Mouse (Mus musculus): ENCODE results near the gene D630039A03Rik.

Gene D630039A03Rik

DNA sequence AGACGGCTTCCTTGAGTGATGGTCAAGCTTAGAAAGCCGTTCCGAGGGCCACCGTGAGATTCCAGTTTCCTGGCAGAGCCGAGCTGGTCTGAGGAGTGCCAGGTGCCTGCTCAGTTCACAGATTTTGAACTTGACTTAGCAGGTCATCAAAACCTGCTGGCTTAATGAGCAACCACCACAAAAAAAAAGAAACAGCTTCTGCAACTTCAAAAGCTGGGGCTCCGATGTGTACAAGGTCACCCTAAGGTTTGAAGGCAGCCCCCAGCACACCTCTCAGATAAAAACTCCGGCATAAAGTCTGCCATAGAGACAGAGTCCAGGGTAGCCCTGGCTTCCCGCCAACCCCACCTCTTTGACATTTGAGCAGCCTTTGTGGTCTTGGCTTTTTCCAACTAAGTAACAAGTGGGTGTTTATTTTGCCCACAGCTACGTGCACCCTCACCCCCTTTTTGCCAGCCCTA is at the start of gene D630039A03Rik:
Gene D630039A03Rik, minus strand, starts transcription at position 97 of the 461 bp plus-strand sequence.
- DNase-seq, result peak; percentile 81 to 82

DNA sequence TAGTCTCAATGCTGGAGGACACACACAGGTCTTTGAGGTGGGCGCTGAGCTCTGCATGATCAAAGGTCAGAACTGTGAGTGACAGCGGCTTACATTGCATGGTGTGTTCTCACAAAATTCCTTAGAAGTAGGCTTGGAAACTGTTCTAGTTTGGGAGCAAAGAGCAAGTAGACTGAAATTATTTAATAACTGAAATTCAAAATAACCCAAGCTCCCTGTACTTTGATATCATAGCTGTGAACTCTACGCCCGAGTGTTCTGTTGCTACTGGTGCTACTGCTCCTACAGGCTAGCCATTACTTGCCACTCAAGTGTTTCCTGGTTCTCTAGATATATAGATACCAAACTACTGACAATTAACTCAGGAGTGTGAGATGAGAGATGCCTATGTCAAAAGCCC is 49.4 kb upstream of the D630039A03Rik start:
- DNase-seq, result peak; percentile 41 to 49

GRCm38 (mm10) chr4:57964143-57964542 is 48.0 kb upstream of the D630039A03Rik start:
- no peak for DNase-seq

DNA sequence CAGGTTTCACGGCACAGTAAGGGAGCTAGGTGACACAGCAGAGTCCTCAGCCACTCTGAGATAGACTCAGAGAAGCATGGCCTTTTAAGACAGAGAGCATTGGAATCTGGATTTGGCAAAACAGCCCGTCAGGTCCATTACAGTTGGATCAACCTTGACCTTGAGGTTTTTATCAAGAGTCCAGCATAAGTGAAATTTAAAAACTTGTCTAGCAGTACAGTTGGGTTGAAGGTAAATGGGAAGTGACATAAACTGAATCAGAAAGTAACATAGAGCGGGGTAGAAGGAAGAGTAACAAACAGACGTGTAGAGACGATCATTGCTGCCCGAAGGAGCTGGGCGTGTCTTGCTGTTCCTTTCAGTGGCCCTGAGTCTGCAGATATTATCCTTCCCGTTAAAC is 43.0 kb upstream of the D630039A03Rik start:
- no peak for DNase-seq

GRCm38 (mm10) chr4:57958098-57958497 is 42.0 kb upstream of the D630039A03Rik start:
- DNase-seq, result no peak

DNA sequence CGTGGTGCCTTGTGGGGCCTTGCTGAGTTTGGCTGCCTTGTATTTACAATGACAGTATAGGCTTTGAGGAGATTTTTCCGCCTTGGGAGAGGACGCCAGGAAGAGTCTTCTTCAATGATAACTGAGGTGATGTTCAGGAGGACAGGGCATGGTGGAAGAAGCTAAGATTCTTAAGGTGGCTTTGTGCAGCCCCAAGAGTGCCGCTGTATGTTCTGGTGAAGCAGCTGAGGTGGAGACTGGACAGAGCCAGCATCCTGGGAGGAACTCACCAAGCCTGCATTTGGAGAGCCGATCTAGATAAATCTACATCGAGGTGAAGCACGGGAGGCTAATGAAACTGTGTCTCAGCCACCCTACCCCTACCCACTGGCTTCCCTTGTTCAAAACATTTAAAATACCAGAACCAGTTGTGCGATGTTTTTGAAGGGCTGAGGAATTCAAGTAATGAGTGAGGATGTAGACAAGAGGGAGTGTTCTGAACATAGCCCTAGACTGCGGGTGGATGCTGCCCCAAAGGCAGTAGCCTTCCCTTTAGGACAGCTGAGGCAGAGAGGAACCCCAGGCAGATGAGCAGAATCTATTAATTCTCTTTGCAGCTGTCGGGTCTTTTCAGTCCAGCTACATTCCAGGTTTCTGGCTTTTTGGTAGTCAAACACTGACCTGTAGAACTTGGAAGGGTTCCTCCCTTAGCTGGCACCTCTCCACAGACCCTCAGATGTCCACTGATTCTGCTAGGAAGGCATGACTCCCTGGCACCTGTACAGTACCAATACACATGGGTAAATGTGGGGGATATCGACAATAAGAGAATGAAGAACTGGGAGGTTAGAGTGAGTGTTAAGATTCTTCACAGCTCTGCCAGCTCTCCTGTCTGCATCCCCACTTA is 41.3 kb upstream of the D630039A03Rik start:
- no peak for DNase-seq

DNA sequence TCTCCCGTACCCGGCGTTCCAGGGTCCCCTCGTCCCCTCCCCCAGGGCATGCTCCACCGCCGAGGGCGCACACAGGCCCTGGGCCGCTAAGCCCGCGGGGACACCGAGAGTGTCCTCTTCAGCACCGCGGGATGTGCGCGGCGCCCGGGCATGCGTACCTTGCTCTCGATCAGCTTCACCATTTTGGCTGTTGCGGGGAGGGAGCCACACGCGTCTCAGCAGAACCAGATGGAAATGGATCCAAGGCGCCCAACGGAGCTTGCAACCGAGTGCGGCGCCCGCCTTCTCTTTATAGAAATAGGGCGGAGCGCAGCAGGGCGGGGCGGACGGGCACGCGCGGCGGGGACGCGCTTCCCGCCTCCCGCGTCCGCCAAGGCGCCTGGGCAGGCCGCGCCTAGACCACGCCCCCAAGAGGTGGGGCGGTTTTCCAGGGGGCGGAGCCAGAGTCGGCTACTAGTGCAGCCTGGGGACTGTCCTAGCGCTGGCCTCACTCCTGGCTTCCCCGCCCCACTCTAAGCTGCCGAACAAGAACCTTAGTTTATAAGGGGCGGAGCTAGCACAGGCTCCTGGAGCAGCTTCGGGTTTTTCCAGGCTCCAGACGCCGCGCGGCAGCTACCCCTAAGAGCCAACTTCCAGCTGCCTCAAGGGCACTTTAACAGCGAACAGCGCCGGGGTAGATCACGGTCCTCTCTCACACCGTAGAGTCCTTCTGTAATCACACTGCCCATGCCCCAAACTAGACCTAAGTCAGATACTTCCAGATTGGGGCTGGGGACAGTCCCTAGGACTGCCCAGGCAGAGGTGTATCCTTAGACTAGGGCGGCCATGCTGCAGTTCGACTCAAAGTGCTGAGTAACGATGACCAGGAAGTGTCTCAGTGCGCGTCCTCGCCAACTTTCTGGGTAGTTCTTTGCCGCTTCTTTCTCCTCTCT is 40.2 kb upstream of the D630039A03Rik start, which contains the start of gene Txn1:
Gene Txn1, minus strand, starts transcription at position 383 of the 932 bp plus-strand sequence.
- peak; percentile 98 to 99 for DNase-seq

DNA sequence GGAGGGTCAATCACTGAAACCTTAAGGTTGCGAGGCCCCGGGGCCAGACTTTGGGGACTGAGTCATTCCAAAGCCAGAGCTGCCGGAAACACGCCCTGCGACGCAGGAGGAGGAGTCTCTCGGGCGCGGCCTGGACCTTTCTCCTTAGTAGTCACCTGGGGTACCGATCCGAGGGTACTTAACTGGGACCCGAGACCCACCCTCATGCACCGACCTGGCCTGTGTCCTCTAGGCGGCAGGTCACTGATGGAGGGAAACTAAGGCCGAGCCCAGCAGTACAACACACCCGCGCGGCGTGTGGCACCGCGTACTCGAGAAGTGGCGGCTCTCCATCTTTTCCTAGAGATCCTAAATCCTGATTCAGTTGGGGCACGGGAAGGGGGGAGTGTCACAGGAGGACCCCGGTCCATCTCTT is 39.5 kb upstream of the D630039A03Rik start:
- DNase-seq, result peak; percentile 81 to 86

DNA sequence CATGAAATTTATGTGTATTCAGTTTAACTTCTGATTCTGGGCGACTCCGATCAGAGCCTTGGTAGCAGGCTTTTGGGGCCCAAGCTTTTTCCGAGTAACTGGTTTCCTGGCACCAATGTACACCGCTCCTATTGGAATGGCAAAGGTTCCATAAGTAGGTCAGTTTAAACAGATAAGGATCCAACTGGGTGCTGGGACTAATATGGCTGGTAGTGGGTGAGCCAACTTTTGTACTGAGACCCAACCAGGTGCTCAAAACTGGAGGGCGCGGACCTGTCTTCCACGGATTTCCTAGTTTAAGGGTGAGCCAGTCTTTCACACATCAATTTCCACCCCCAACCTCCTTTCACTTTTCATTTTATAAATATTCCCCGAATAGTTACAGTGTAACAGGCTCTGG is 38.9 kb upstream of the D630039A03Rik start:
- no peak for DNase-seq

DNA sequence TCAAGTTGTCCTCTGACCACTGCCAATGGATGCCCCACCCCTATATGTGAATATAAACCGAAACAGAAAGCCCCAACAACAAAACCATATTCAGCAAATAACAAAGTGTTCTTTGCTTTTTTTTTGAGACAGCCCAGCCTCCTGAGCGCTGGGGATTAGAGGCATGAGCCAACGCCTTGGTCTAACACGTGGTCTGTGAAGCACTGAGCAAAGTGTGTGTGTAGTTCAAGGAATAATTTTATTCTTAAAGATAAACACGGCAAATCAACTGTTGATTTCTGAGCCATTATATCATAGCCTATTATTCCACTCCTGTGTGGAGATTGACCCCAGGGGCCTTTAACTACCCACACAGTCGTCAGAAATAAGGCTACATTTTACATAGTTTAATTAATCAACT is 38.5 kb upstream of the D630039A03Rik start:
- peak in 1 of 2 experiments; percentile 31 for DNase-seq

DNA sequence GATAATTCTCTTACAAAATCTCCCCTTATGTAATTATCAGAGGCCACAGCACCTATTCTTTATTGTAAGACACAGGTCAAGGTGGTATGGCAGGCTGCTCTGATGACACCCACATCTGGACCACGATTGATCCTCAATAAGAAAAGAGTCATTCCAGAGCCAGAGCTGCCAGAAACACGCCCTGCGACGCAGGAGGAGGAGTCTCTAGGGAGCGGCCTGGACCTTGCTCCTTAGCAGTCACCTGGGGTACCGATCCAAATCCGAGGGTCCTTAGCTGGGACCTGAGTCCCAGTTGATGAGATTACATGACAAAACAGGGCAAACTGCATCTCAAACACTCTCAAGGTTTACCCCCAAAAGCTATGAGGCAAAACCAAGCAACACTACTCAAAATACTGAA is 37.7 kb upstream of the D630039A03Rik start:
- peak; percentile 56 to 72 for DNase-seq

DNA sequence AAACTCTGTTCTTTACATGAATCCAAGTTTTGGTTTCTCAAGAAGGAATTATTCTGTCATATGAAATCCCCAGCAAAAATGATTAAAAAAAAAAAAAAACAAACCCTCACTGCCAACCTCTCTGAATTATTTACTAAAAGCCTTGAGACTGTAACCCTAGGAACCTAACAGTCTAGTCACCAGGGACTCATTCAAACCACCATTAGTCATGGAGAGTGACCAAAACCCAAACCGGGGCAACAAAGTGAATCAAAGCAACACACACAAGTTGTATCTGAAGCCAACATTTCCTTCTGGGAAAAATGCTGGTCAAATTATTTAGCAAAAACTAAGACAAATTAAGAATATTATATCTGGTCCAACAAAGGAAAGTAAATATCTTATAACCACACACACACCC is 36.8 kb upstream of the D630039A03Rik start:
- DNase-seq, result peak in 1 of 2 experiments; percentile 25

GRCm38 (mm10) chr4:57952416-57952815 is 36.3 kb upstream of the D630039A03Rik start:
- peak; percentile 63 to 74 for DNase-seq

DNA sequence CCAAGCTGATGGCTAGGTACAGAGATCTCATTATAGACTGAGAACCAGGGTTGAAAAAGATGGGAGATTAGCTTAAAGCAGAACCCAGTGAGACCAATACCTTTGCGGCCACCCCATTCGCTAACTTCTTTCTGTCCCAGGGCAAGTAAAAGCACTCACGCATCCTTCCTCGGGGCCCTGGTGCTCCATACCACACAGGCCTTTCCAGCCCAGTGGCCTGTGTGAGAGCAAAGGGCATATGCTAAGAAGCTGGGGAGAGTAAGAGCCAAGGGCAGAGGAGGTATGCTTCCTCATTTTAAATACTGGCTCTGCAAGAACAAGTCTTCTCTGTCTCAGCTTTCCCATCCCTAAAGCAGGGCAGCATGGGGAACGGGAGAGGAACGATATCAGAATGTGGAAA is 33.8 kb upstream of the D630039A03Rik start:
- DNase-seq, result peak; percentile 65 to 73

DNA sequence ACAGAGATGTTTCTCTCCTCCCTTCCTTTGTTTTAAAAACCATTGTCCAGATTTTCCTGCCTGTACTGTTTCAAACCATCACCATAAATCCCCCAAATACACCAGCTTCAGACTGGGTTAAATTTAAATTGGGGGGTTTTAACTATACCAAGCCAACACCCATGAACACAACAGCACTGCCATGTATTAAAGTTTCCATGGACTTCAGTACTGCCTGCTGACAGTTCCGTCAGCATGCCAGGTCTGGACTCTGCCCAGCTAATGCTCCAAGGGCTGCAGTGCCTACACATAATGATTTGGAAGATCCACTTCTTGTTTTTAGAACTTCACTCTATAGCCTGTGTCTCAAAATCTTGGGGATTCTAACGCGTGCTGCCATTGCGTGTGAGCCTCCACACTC is 31.4 kb upstream of the D630039A03Rik start:
- DNase-seq, result peak; percentile 42 to 57

- no peak for DNase-seq
Measured at GRCm38 (mm10) chr4:57947036-57947435, 30.9 kb upstream of the D630039A03Rik start.

DNA sequence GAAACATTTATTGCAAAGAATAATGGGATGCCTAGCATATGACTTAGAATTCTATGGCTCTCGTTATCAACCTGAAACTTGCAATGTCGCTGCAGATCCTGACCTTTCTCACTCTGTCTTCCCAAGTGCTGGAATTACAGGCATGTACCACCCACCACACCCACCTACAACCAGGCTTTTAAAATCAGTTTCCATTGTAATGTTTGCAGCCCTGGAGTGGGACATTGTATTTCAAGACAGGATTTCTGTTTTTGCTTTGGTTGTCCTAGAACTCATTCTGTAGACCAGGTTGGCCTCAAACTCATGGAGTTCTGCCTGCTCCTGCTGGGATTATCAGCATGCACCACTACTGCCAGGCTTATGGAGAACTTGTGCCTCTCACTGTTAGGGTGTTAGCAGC is 26.8 kb upstream of the D630039A03Rik start:
- no peak for DNase-seq

DNA sequence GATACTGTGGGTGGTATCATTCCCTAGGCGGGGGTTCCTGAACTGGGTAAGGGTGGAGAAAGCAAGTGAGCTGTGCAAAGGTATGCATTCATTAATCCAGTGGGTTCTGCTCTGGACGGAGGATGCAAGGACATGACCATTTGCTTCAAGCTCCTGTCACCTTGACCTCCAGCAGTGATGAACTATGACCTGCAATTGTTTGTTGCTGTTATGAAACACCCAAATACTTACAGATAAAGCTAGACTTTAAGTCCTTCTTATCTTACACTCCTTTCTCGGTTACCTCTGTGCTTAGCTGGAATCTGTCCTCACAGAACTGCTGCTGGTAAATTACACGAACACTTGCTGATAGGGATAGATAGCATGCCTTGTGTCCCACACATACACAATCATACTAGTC is 24.5 kb upstream of the D630039A03Rik start:
- no peak for DNase-seq

- DNase-seq, result no peak
Measured at GRCm38 (mm10) chr4:57937292-57937691, 21.2 kb upstream of the D630039A03Rik start.

- no peak for DNase-seq
Measured at GRCm38 (mm10) chr4:57934181-57934580, 18.1 kb upstream of the D630039A03Rik start.

GRCm38 (mm10) chr4:57930559-57931170 is 14.6 kb upstream of the D630039A03Rik start:
- no peak for DNase-seq

DNA sequence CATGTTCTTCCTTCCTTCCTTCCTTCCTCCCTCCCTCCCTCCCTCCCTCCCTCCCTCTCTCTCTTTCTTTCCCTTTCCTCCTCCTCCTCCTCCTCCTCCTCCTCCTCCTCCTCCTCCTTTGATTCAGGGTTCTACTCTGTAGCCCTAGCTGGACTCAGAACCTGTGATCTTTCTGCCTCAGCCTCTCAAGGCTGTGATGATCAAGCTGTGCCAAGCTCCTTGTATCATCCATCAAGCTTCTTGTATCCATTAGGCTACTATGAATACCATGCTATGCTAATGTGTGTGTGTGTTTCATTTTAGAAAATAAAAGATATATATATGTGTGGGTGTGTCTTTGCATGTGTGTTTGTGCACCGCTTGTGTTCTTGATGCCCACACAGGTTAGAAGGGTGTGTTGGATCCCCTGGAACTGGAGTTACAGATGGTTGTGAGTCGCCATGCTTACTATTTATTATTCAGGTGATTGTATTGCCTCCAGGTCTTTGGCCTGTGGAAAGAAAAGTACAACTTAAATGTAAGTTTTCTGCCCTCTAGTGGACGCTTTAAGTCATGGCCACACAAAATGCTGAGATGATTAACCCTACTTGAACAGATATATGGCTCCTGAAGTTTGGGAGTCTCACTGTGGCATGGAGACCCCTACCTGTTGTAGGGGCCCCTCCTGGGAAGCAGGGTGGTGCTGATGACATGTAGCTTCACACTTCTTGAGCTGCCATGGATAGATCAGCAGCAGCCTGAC is 11.5 kb upstream of the D630039A03Rik start:
- peak; percentile 45 to 50 for DNase-seq
